Mouse (Mus musculus) ES-E14 (cell line): ENCODE measurements at regions not wholly inside any gene's neighbourhood (a gene's known extent, or its start where the extent isn't known, plus 50 kb on each side); places are given as distances from the start of the nearest gene placed in this dataset.

ENCODE experiments used
- DNase-seq: peaks from one replicate; pipeline ENCODE4 v3.0.0-alpha.2; 2013; ENCODE audit warnings: low read depth, low spot score
- H3K27ac ChIP-seq: 2 replicates; pipeline ENCODE4 v1.5.1; 2012; ENCODE audit warnings: low read depth, mild to moderate bottlenecking, low read length, moderate library complexity, mixed read lengths; ENCODE audit not compliant: poor library complexity, insufficient read depth, severe bottlenecking
- H3K36me3 ChIP-seq: 2 replicates; pipeline ENCODE4 v1.6.1; 2012; ENCODE audit warnings: mild to moderate bottlenecking, low read length, moderate library complexity, mixed read lengths; ENCODE audit not compliant: control insufficient read depth, poor library complexity, insufficient read depth, severe bottlenecking
- H3K4me1 ChIP-seq, 2 experiments: fragments of 150-350 bp in 1 of 2; sonication (generic) in 1 of 2; 2 replicates each; pipeline ENCODE4 v1.6.1; 2012; ENCODE audit warnings: low read length in 2 of 2, mild to moderate bottlenecking in 1 of 2, mixed read lengths in 1 of 2; ENCODE audit not compliant: control insufficient read depth in 2 of 2, insufficient read depth in 2 of 2, poor library complexity in 1 of 2
- H3K4me3 ChIP-seq, 2 experiments: fragments of 150-350 bp in 1 of 2; sonication (generic) in 1 of 2; 2 replicates each; pipeline ENCODE4 v1.5.1; 2012; ENCODE audit warnings: low read length in 2 of 2, low read depth in 1 of 2, mild to moderate bottlenecking in 1 of 2, mixed read lengths in 1 of 2; ENCODE audit not compliant: insufficient read depth in 1 of 2, poor library complexity in 1 of 2, severe bottlenecking in 1 of 2
- H3K9ac ChIP-seq: 2 replicates; pipeline ENCODE4 v1.6.1; 2012; ENCODE audit warnings: low read depth, mild to moderate bottlenecking, low read length, mixed read lengths; ENCODE audit not compliant: poor library complexity, insufficient read depth, severe bottlenecking
- H3K9me3 ChIP-seq: fragments of 150-350 bp; sonication (generic); 2 replicates; pipeline ENCODE4 v1.6.1; 2012; ENCODE audit warnings: low read depth, mild to moderate bottlenecking, low read length; ENCODE audit not compliant: control insufficient read depth, insufficient read depth
- CHD2 ChIP-seq: IDR thresholded peaks from 2 replicates; pipeline ENCODE4 v1.6.1; 2014; ENCODE audit warnings: mild to moderate bottlenecking, low read depth, low read length, inconsistent platforms
- HCFC1 ChIP-seq: IDR thresholded peaks from 2 replicates; pipeline ENCODE4 v1.6.1; 2012; ENCODE audit warnings: low read length, inconsistent platforms, borderline replicate concordance; ENCODE audit not compliant: insufficient read depth
- MAFK ChIP-seq: IDR thresholded peaks from 2 replicates; pipeline ENCODE4 v1.6.1; 2014; ENCODE audit warnings: mild to moderate bottlenecking, low read depth, low read length, inconsistent platforms; ENCODE audit not compliant: insufficient read depth
- ZC3H11A ChIP-seq: IDR thresholded peaks from 2 replicates; pipeline ENCODE4 v1.6.1; 2012; ENCODE audit warnings: low read depth, mild to moderate bottlenecking, inconsistent platforms, low read length, borderline replicate concordance
- ZNF384 ChIP-seq: IDR thresholded peaks from 2 replicates; pipeline ENCODE4 v1.6.1; 2012; ENCODE audit warnings: low read depth, low read length, inconsistent platforms
- in situ Hi-C, 2 experiments: fragments of 600-800 bp; cut with MboI; formaldehyde crosslinking; loops; one replicate each; pipeline ENCODE4 v1.15.1; 2025; ENCODE audit warnings: low sequenced_read_pairs in 2 of 2, inconsistent platforms in 1 of 2; ENCODE audit not compliant: unreplicated experiment in 2 of 2

DNA sequence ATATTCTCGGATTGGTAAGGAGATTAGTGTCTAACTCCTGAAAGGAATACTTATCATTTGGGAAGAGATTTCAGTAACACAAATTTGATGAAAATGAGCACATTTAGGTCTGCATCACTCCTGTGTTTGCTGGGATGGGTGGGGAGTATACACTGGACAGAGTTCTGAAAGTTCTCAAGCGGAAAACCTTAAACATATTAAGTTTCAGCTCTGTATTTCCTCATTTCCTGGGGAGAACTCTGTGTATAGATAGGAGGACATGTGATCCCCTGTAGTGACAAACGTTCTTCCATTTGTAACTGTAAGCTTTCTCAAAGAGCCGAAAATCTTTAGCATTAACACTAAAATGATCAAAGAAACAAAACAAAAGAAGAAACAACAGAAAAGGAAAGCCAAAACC is 404.7 kb upstream of the Adgrl2 start:
- no peaks in the 10 kb centered on the region for H3K36me3 ChIP-seq

GRCm38 (mm10) chr3:149393317-149394172 is 403.2 kb upstream of the Adgrl2 start:
- Histone ChIP-seq H3K4me3 (no peak overlapping the region), H3K9me3 (no peaks in the 10 kb centered on the region), H3K4me1 (no peaks in the 10 kb centered on the region), H3K27ac (no peak overlapping the region), H3K36me3 (no peaks in the 10 kb centered on the region), H3K9ac (no peak overlapping the region)
- in situ Hi-C loops = no loop called here
- DNase-seq = no peak
- TF ChIP-seq ZNF384 = no peak
- TF ChIP-seq MAFK = no peak
- TF ChIP-seq ZC3H11A = no peak
- no peak for TF ChIP-seq CHD2
- no peak for TF ChIP-seq HCFC1

More for the DNA sequence above, 404.7 kb upstream of the Adgrl2 start:
- H3K27ac ChIP-seq = no peak overlapping the region
- no peaks in the 10 kb centered on the region for H3K4me1 ChIP-seq
- H3K9me3 ChIP-seq = no peaks in the 10 kb centered on the region
- no peak overlapping the region for H3K9ac ChIP-seq
- TF ChIP-seq HCFC1 (no peak), MAFK (no peak), CHD2 (no peak), ZNF384 (no peak), ZC3H11A (no peak)
- DNase-seq = no peak
- in situ Hi-C loops = no loop called here
- H3K4me3 ChIP-seq = no peak overlapping the region

DNA sequence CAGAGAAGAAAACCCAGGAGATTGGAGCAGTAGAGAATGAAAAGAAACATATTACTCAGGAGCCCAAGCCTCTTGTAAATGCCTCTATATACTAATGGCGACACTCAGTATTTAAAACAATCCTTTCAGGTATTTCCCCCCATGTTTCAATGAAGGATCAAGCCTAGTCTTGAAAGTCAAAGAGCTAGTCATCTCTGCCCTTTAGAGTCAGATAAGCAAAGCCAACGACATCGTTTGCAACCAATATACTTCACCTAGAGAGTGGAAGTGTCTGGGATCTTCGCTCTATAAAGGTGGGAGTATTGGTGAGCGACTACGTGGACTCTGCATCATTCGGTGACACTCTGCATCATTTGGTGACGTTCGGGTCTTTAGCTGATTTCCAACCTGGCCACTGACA is 401.8 kb upstream of the Adgrl2 start:
- in situ Hi-C loops = no loop called here
- Histone ChIP-seq H3K4me3 (no peak overlapping the region), H3K9me3 (no peaks in the 10 kb centered on the region), H3K27ac (no peak overlapping the region), H3K36me3 (no peaks in the 10 kb centered on the region), H3K4me1 (no peaks in the 10 kb centered on the region), H3K9ac (no peak overlapping the region)
- TF ChIP-seq CHD2 = no peak
- TF ChIP-seq MAFK = no peak
- no peak for TF ChIP-seq HCFC1
- no peak for TF ChIP-seq ZC3H11A
- TF ChIP-seq ZNF384 = no peak
- DNase-seq = no peak

- DNase-seq = no peak
- Histone ChIP-seq H3K4me3 (no peak overlapping the region), H3K9me3 (no peaks in the 10 kb centered on the region), H3K4me1 (peaks cover 0 to 5% of the 10 kb centered on the region in 2 experiments; a peak in 1 of 4 replicates), H3K27ac (no peak overlapping the region), H3K36me3 (no peaks in the 10 kb centered on the region), H3K9ac (no peak overlapping the region)
- in situ Hi-C loops = no loop called here
- TF ChIP-seq CHD2 (no peak), MAFK (no peak), ZNF384 (no peak)
Observed at GRCm38 (mm10) chr3:149387537-149387936, 397.2 kb upstream of the Adgrl2 start.
